Mouse (Mus musculus): ENCODE data around the gene H2-D1. TPM values are rescaled to one million over a fixed set of nuclear protein-coding genes. Genes with fewer than 3 reads are reported as not detected.

The H2-D1 gene
- polyA plus RNA-seq, 1 experiment from 2014 or later, result 16.3 TPM

GRCm38 (mm10) chr17:35236390-35236746 lies 26.2 kb upstream of the H2-D1 start:
- ATAC-seq (ENCODE audit: insufficient number of reproducible peaks, low FRiP score, low TSS enrichment, low read depth), result peak; percentile 67

GRCm38 (mm10) chr17:35236996-35237395 lies 25.5 kb upstream of the H2-D1 start:
- Histone ChIP-seq H3K4me1 (ENCODE audit: control insufficient read depth, insufficient read depth, low read length) (peaks cover 8% of the 10 kb centered on the region; the same call in 1 of the 2 replicates), H3K36me3 (ENCODE audit: control insufficient read depth, insufficient read depth, low read length) (no peaks in the 10 kb centered on the region; the same call in 1 of the 2 replicates), H3K27ac (replicated peaks; ENCODE audit: low read depth, low read length) (no peak overlapping the region), H3K9me3 (ENCODE audit: control insufficient read depth, low read length) (no peaks in the 10 kb centered on the region), H3K9ac (ENCODE audit: low read length) (no peak overlapping the region), H3K4me2 (ENCODE audit: low read depth, severe bottlenecking) (no peak overlapping the region; the same call in 1 of the 2 replicates), H3K4me3 (ENCODE audit: low read depth, low read length) (no peak overlapping the region), H3K27me3 (ENCODE audit: control insufficient read depth, insufficient read depth, low read length) (no peaks in the 10 kb centered on the region)
- no peak for ATAC-seq (ENCODE audit: insufficient number of reproducible peaks, low FRiP score, low TSS enrichment, low read depth)
- DNase-seq (ENCODE audit: low spot score), result no peak
- WGBS, result 73% methylated on average over 9 of the region's 9 CpGs

More at GRCm38 (mm10) chr17:35236390-35236746, 26.2 kb upstream of the H2-D1 start:
- H3K4me3 ChIP-seq (ENCODE audit: low read depth, low read length), result peak overlapping the region; percentile 49
- peak overlapping the region; percentile 89 for H3K4me2 ChIP-seq (ENCODE audit: low read depth, severe bottlenecking)
- peak overlapping the region; percentile 84 for H3K27ac ChIP-seq (replicated peaks; ENCODE audit: low read depth, low read length)
- peaks cover 8% of the 10 kb centered on the region; the same call in 1 of the 2 replicates for H3K4me1 ChIP-seq (ENCODE audit: control insufficient read depth, insufficient read depth, low read length)
- H3K27me3 ChIP-seq (ENCODE audit: control insufficient read depth, insufficient read depth, low read length), result no peaks in the 10 kb centered on the region
- 1% methylated on average over 18 of the region's 18 CpGs for WGBS
- H3K36me3 ChIP-seq (ENCODE audit: control insufficient read depth, insufficient read depth, low read length), result no peaks in the 10 kb centered on the region; the same call in 1 of the 2 replicates
- no peak overlapping the region for H3K9ac ChIP-seq (ENCODE audit: low read length)
- no peaks in the 10 kb centered on the region for H3K9me3 ChIP-seq (ENCODE audit: control insufficient read depth, low read length)
- DNase-seq (ENCODE audit: low spot score), result peak; percentile 100

GRCm38 (mm10) chr17:35237504-35237903 lies 25.0 kb upstream of the H2-D1 start:
- no peak overlapping the region for H3K9ac ChIP-seq (ENCODE audit: low read length)
- no peaks in the 10 kb centered on the region for H3K27me3 ChIP-seq (ENCODE audit: control insufficient read depth, insufficient read depth, low read length)
- WGBS, result 88% methylated on average over 12 of the region's 12 CpGs
- DNase-seq (ENCODE audit: low spot score) (no peak), ATAC-seq (ENCODE audit: insufficient number of reproducible peaks, low FRiP score, low TSS enrichment, low read depth) (no peak)
- no peak overlapping the region for H3K27ac ChIP-seq (replicated peaks; ENCODE audit: low read depth, low read length)
- H3K9me3 ChIP-seq (ENCODE audit: control insufficient read depth, low read length), result no peaks in the 10 kb centered on the region
- H3K4me3 ChIP-seq (ENCODE audit: low read depth, low read length), result no peak overlapping the region
- H3K4me1 ChIP-seq (ENCODE audit: control insufficient read depth, insufficient read depth, low read length), result peaks cover 8% of the 10 kb centered on the region; the same call in 1 of the 2 replicates
- H3K36me3 ChIP-seq (ENCODE audit: control insufficient read depth, insufficient read depth, low read length), result no peaks in the 10 kb centered on the region; the same call in 1 of the 2 replicates
- H3K4me2 ChIP-seq (ENCODE audit: low read depth, severe bottlenecking), result no peak overlapping the region

- no peak overlapping the region for H3K4me3 ChIP-seq (ENCODE audit: low read depth, low read length)
- 81% methylated on average over 5 of the region's 5 CpGs for WGBS
- H3K9me3 ChIP-seq (ENCODE audit: control insufficient read depth, low read length), result no peaks in the 10 kb centered on the region
- H3K27me3 ChIP-seq (ENCODE audit: control insufficient read depth, insufficient read depth, low read length), result no peaks in the 10 kb centered on the region
- no peak overlapping the region for H3K27ac ChIP-seq (replicated peaks; ENCODE audit: low read depth, low read length)
- H3K4me2 ChIP-seq (ENCODE audit: low read depth, severe bottlenecking), result no peak overlapping the region
- ATAC-seq (ENCODE audit: insufficient number of reproducible peaks, low FRiP score, low TSS enrichment, low read depth) (no peak), DNase-seq (ENCODE audit: low spot score) (no peak)
- peaks cover 13% of the 10 kb centered on the region for H3K36me3 ChIP-seq (ENCODE audit: control insufficient read depth, insufficient read depth, low read length)
- H3K4me1 ChIP-seq (ENCODE audit: control insufficient read depth, insufficient read depth, low read length), result peaks cover 18% of the 10 kb centered on the region
- no peak overlapping the region for H3K9ac ChIP-seq (ENCODE audit: low read length)
Observed at GRCm38 (mm10) chr17:35239700-35240099, 22.8 kb upstream of the H2-D1 start.

- H3K4me1 ChIP-seq (ENCODE audit: control insufficient read depth, insufficient read depth, low read length), result peaks cover 22% of the 10 kb centered on the region
- H3K27ac ChIP-seq (replicated peaks; ENCODE audit: low read depth, low read length), result peak overlapping the region; percentile 14; the same call in 1 of the 2 replicates
- peaks cover 21% of the 10 kb centered on the region for H3K36me3 ChIP-seq (ENCODE audit: control insufficient read depth, insufficient read depth, low read length)
- 31% methylated on average over 12 of the region's 12 CpGs for whole genome bisulfite sequencing
- no peaks in the 10 kb centered on the region for H3K9me3 ChIP-seq (ENCODE audit: control insufficient read depth, low read length)
- peak overlapping the region; percentile 100 for H3K9ac ChIP-seq (ENCODE audit: low read length)
- DNase-seq (ENCODE audit: low spot score), result no peak
- peak overlapping the region; percentile 98 for H3K4me3 ChIP-seq (ENCODE audit: low read depth, low read length)
- ATAC-seq (ENCODE audit: insufficient number of reproducible peaks, low FRiP score, low TSS enrichment, low read depth), result peak; percentile 6; the same call in 1 of the 2 replicates
- peak overlapping the region; percentile 94 for H3K4me2 ChIP-seq (ENCODE audit: low read depth, severe bottlenecking)
- no peaks in the 10 kb centered on the region for H3K27me3 ChIP-seq (ENCODE audit: control insufficient read depth, insufficient read depth, low read length)
Observed at GRCm38 (mm10) chr17:35240384-35241304, 21.9 kb upstream of the H2-D1 start.

- under 1% methylated on average over 69 of the region's 69 CpGs for WGBS
- Histone ChIP-seq H3K9ac (ENCODE audit: low read length) (peak within 1 kb of the TSS; percentile 100), H3K9me3 (ENCODE audit: control insufficient read depth, low read length) (no peaks in the 10 kb centered on the region), H3K27me3 (ENCODE audit: control insufficient read depth, insufficient read depth, low read length) (no peaks in the 10 kb centered on the region), H3K36me3 (ENCODE audit: control insufficient read depth, insufficient read depth, low read length) (peaks cover 28% of the 10 kb centered on the region), H3K4me3 (ENCODE audit: low read depth, low read length) (peak within 1 kb of the TSS; percentile 98), H3K27ac (replicated peaks; ENCODE audit: low read depth, low read length) (peak within 1 kb of the TSS; percentile 98), H3K4me1 (ENCODE audit: control insufficient read depth, insufficient read depth, low read length) (peaks cover 22% of the 10 kb centered on the region), H3K4me2 (ENCODE audit: low read depth, severe bottlenecking) (peak within 1 kb of the TSS; percentile 94)
- ATAC-seq (ENCODE audit: insufficient number of reproducible peaks, low FRiP score, low TSS enrichment, low read depth), result peak; percentile 91
- DNase-seq (ENCODE audit: low spot score), result peak; percentile 96
Observed at GRCm38 (mm10) chr17:35241305-35242014, 21.1 kb upstream of the H2-D1 start, which contains the start of gene Ddx39b. TSS of gene Ddx39b (plus strand) at chr17:35241746.

- Histone ChIP-seq H3K36me3 (ENCODE audit: control insufficient read depth, insufficient read depth, low read length) (peaks cover 36% of the 10 kb centered on the region), H3K9ac (ENCODE audit: low read length) (peak overlapping the region; percentile 100), H3K9me3 (ENCODE audit: control insufficient read depth, low read length) (no peaks in the 10 kb centered on the region), H3K27me3 (ENCODE audit: control insufficient read depth, insufficient read depth, low read length) (no peaks in the 10 kb centered on the region), H3K4me1 (ENCODE audit: control insufficient read depth, insufficient read depth, low read length) (peaks cover 22% of the 10 kb centered on the region), H3K4me2 (ENCODE audit: low read depth, severe bottlenecking) (peak overlapping the region; percentile 94), H3K27ac (replicated peaks; ENCODE audit: low read depth, low read length) (peak overlapping the region; percentile 98), H3K4me3 (ENCODE audit: low read depth, low read length) (peak overlapping the region; percentile 98)
- DNase-seq (ENCODE audit: low spot score) (peak; percentile 63), ATAC-seq (ENCODE audit: insufficient number of reproducible peaks, low FRiP score, low TSS enrichment, low read depth) (peak; percentile 27; the same call in 1 of the 2 replicates)
- WGBS, result under 1% methylated on average over 55 of the region's 55 CpGs
Observed at GRCm38 (mm10) chr17:35242015-35242941, 20.3 kb upstream of the H2-D1 start.
